Mouse (Mus musculus): ENCODE measurements around the gene Aldh9a1. TPM values are rescaled to one million over a fixed set of nuclear protein-coding genes. Genes with fewer than 3 reads are reported as not detected.
A peak's percentile ranks its signal among the peaks of the same experiment; 100 is the strongest.
"Not testable (repeated sequence)": the region's sequence is repeated elsewhere in the genome, so short reads cannot be mapped to it uniquely, and the experiment has no call there.

Aldh9a1 gene
- polyA plus RNA-seq, 1 experiment from 2014 or later: 56.9 TPM

DNA sequence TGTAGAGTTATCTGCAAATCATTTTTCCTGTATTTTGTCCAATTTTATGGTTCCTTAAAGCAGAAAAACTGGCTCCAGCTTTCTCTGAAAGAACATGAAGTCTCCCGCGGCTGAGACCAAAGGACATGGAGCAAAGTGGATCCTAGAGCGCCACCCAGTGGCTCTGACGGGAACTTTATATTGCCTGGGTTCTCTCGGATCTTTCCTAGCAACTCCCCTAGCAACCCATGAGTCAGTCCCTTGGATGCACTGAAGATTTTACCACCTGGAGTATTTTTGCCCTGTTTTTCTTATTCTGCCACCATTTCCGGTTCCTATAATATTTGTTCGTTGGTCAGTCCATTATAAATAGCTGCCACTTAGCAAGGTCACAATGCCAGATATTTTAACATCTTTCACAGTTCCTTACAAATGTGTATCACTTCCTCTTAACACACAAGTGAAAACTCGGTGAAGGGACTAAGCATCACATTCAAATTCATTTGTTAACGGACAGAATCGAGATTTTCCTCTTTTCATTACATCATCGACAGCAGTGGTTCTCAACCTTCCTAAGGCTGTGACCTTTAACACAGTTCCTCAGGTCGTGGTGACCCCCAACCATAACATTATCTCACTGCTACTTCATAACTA lies 12.2 kb upstream of the Aldh9a1 start:
- peak; percentile 89 for DNase-seq (ENCODE audit: low spot score)
- H3K27ac ChIP-seq (replicated peaks): no peak overlapping the region
- peaks cover 44% of the 10 kb centered on the region for H3K27me3 ChIP-seq (replicated peaks; ENCODE audit: low read depth, poor library complexity, severe bottlenecking)
- peaks cover 10% of the 10 kb centered on the region for H3K36me3 ChIP-seq (replicated peaks)
- peaks cover 3% of the 10 kb centered on the region; the same call in 1 of the 2 replicates for H3K4me1 ChIP-seq
- no peaks in the 10 kb centered on the region for H3K9me3 ChIP-seq
- H3K4me3 ChIP-seq: no peak overlapping the region
- WGBS: 13% methylated on average over 12 of the region's 12 CpGs

DNA sequence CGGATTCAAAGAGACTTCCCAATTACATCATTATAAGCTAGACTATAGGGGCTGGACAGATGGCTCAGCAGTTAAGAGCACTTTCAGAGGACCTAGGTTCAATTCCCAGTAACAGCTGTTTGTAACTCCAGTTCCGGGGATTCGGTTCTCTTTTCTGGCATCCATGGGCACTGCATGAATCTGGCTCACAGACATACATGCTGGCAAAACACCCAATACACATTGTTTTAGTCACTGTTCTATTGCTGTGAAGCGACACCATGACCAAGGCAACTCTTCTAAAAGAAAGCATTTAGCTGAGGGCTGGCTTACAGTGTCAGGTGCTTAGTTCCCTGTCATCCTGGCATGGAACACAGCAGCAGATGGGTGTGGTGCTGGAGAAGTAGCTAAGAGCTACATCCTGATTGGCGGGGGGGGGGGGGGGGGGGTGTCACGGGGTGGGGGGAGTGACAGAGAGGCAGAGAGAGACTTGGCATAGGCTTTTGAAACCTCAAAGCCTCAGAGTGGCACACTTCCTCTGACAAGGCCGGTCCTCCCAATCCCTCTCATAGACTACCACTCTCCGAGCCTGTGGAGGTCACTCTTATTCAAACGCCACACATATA lies 10.5 kb upstream of the Aldh9a1 start:
- H3K4me3 ChIP-seq: no peak overlapping the region
- WGBS: 74% methylated on average over 9 of the region's 9 CpGs

DNA sequence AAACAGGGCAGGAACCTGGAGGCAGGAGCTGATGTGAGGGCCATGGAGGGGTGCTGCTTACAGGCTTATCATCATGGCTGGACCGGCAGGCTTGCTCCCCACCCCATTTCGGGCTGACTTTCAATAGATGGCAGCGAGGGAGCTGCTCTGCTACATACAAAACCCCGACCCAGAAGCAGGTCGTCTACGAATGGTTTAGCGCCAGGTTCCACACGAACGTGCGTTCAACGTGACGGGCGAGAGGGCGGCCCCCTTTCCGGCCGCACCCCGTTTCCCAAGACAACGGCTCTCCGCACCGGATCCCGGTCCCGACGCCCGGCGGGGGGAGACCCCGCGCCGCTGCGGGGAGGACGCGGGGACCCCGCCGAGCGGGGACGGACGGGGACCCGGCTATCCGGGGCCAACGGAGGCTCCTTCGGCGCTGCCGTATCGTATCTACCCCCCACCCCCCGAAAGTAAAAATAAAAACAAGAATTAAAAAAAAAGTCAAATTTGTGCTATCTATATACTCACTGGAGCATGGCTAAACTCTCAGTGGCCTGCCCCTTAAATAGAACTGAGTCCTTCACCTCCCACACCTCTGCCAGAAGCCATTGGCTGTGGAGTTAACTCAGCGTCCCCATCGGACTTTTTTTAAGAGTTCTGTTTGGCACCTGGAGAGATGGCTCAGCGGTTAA lies 9.5 kb upstream of the Aldh9a1 start:
- Histone ChIP-seq H3K27me3 (replicated peaks; ENCODE audit: low read depth, poor library complexity, severe bottlenecking) (peaks cover 44% of the 10 kb centered on the region), H3K4me3 (peak overlapping the region; percentile 61), H3K36me3 (replicated peaks) (no peaks in the 10 kb centered on the region), H3K27ac (replicated peaks) (no peak overlapping the region), H3K9me3 (no peaks in the 10 kb centered on the region), H3K4me1 (peaks cover 3% of the 10 kb centered on the region; the same call in 1 of the 2 replicates)
- WGBS: 4% methylated on average over 47 of the region's 47 CpGs
- DNase-seq (ENCODE audit: low spot score): peak; percentile 28

More for the DNA sequence above, 10.5 kb upstream of the Aldh9a1 start:
- peaks cover 3% of the 10 kb centered on the region; the same call in 1 of the 2 replicates for H3K4me1 ChIP-seq
- no peak overlapping the region for H3K27ac ChIP-seq (replicated peaks)
- H3K36me3 ChIP-seq (replicated peaks): peaks cover 2% of the 10 kb centered on the region; the same call in 1 of the 2 replicates
- H3K27me3 ChIP-seq (replicated peaks; ENCODE audit: low read depth, poor library complexity, severe bottlenecking): peaks cover 44% of the 10 kb centered on the region
- H3K9me3 ChIP-seq: no peaks in the 10 kb centered on the region
- DNase-seq (ENCODE audit: low spot score): no peak

DNA sequence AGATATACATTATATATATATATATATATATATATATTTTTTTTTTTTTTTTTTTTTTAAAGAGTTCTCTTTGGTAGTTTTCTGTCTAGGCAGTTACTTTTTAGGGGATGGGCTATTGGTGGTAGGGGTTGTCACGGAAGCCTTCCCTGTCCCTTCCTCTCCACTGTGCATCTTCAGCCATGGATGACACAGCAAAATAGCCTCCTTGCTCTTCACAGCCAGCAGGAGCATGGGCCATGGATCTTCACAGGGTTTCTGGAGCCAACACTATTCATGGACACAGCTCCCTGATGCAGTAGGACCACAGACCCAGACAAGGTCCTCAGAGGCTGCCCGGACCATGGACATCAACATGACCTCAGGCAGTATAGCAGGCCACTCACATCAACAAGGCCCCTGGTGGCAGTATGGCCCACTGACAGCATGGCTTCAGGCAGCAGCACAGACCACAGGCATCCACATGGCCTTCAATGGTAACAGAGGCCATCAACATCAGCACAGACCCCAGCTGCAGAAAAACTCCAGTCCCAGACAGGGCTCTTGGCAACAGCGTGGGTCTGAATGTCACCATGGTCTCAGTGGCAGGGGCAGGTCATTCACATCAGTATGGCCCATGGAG lies 8.8 kb upstream of the Aldh9a1 start:
- Histone ChIP-seq H3K4me1 (peaks cover 3% of the 10 kb centered on the region; the same call in 1 of the 2 replicates), H3K27me3 (replicated peaks; ENCODE audit: low read depth, poor library complexity, severe bottlenecking) (peaks cover 44% of the 10 kb centered on the region), H3K9me3 (no peaks in the 10 kb centered on the region), H3K36me3 (replicated peaks) (no peaks in the 10 kb centered on the region), H3K4me3 (no peak overlapping the region), H3K27ac (replicated peaks) (no peak overlapping the region)
- 90% methylated on average over 3 of the region's 3 CpGs for WGBS
- DNase-seq (ENCODE audit: low spot score): no peak

DNA sequence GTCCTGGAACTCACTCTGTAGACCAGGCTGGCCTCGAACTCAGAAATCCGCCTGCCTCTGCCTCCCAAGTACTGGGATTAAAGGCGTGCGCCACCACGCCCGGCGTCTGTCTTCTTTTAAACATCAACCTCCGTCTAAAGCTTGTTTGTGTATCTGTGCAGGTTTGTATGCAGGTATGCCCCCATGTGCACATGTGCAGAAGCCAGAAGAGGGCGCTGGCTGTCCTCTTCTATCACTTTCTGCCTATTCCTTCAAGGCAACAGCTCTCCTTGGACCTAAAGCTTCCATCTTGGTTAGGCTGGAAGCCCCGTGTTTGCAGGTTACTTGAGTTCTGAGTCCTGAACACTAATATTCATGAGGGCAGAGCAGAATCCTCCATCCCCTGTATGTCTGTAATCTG lies 7.0 kb upstream of the Aldh9a1 start:
- no peak overlapping the region for H3K27ac ChIP-seq (replicated peaks)
- WGBS: 87% methylated on average over 10 of the region's 10 CpGs
- peaks cover 3% of the 10 kb centered on the region; the same call in 1 of the 2 replicates for H3K4me1 ChIP-seq
- H3K27me3 ChIP-seq (replicated peaks; ENCODE audit: low read depth, poor library complexity, severe bottlenecking): peaks cover 36% of the 10 kb centered on the region
- H3K9me3 ChIP-seq: no peaks in the 10 kb centered on the region
- no peak for DNase-seq (ENCODE audit: low spot score)
- H3K4me3 ChIP-seq: no peak overlapping the region
- no peaks in the 10 kb centered on the region for H3K36me3 ChIP-seq (replicated peaks)

DNA sequence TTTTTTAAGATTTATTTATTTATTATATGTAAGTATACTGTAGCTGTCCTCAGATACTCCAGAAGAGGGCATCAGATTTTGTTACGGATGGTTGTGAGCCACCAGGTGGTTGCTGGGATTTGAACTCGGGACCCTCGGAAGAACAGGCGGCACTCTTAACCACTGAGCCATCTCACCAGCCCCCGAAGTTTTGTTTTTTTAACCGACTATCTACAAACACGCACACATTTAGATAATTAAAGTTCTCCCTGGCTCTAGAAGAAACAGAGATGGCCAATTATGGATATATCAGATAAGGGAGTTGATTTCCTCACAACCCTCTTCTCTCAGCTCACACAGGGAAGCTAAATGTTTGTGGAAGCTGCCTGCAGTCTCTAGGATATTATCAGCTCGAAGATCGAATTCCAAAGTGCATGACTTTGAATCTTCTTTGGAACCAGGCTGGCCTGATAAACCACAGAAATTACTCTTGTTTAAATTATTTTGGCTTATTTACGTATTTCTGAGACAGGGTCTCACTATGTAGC lies 3.7 kb upstream of the Aldh9a1 start:
- H3K4me3 ChIP-seq; H3K36me3 ChIP-seq (replicated peaks); H3K27ac ChIP-seq (replicated peaks); DNase-seq (ENCODE audit: low spot score); H3K9me3 ChIP-seq: not testable (repeated sequence)
- H3K27me3 ChIP-seq (replicated peaks; ENCODE audit: low read depth, poor library complexity, severe bottlenecking): peaks cover 12% of the 10 kb centered on the region
- peaks cover 11% of the 10 kb centered on the region for H3K4me1 ChIP-seq
- WGBS: 86% methylated on average over 10 of the region's 10 CpGs

DNA sequence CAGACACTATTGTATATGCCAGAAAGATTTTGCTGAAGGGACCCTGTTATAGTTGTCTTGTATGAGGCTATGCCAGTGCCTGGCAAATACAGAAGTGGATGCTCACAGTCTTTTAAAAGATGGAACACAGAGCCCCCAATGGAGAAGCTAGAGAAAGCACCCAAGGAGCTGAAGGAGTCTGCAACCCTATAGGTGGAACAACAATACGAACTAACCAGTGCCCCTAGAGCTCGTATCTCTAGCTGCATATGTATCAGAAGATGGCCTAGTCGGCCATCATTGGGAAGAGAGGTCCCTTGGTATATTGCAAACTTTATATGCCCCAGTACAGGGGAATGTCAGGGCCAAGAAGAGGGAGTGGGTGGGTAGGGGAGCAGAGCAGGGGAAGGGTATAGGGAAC lies 585 bp upstream of the Aldh9a1 start:
- not testable (repeated sequence) for DNase-seq (ENCODE audit: low spot score); H3K9me3 ChIP-seq; H3K27me3 ChIP-seq (replicated peaks; ENCODE audit: low read depth, poor library complexity, severe bottlenecking); H3K27ac ChIP-seq (replicated peaks); H3K36me3 ChIP-seq (replicated peaks); H3K4me3 ChIP-seq
- 65% methylated on average over 3 of the region's 3 CpGs for WGBS
- H3K4me1 ChIP-seq: peaks cover 13% of the 10 kb centered on the region

DNA sequence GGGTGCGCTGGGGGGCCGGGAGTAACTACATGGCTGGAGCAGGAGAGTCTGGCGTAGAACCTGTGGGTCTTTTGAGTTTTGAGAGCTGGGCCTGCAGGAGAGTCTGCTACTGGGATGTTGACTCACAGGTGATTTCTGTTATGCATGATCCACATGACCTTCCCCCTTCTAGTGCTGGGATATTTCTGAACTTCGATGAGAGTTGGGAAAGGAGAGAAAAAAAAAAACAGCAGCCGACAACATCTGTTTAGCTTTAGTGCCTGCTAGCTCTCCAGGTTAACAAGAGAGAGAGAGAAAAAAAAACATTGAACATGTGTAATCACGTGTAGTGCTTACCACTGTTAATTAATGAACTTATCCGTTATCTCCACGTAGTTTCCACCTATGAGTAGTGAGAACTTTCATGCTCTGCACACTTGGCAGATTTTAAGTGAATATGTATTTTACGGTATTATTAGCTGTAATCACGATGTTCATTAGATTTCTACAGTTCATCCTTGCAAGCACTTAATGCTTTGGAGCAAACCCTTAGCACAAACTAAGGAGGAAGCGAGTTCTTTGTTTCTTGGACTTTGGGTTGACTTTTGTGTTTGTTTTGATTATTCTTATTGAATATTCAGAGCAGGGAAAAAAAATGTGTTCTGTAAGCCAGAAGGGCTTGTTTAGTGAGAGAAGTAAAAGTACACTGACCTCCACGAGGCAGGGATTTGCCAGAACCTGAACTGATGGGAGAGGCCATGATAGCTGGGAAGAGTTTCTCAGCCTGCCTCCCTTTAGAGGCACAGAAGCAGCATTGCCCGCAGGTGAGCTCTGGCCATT lies 1.0 kb downstream of the Aldh9a1 start:
- Histone ChIP-seq H3K36me3 (replicated peaks) (peaks cover 24% of the 10 kb centered on the region), H3K27ac (replicated peaks) (peak overlapping the region; percentile 90), H3K9me3 (no peaks in the 10 kb centered on the region), H3K27me3 (replicated peaks; ENCODE audit: low read depth, poor library complexity, severe bottlenecking) (no peaks in the 10 kb centered on the region), H3K4me1 (peaks cover 13% of the 10 kb centered on the region), H3K4me3 (peak overlapping the region; percentile 83)
- WGBS: 26% methylated on average over 13 of the region's 13 CpGs
- DNase-seq (ENCODE audit: low spot score): no peak

DNA sequence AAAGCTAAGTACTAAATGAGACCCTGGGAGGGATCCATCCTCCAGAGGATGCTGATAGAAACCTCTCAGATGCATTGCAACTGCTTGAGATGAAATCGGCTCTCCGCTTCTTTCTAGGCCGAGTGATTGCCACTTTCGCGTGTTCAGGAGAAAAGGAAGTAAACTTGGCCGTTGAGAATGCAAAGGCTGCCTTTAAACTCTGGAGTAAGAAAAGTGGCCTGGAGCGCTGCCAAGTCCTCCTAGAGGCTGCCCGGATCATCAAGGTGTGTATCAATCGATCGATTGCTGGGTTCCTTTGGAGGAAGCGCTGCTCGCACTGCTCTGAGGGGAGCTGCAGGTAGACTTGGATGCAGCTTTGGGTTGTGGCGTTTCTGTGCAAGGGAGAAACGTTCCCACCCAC lies 2.6 kb downstream of the Aldh9a1 start:
- H3K27me3 ChIP-seq (replicated peaks; ENCODE audit: low read depth, poor library complexity, severe bottlenecking): no peaks in the 10 kb centered on the region
- H3K36me3 ChIP-seq (replicated peaks): peaks cover 40% of the 10 kb centered on the region
- peaks cover 13% of the 10 kb centered on the region for H3K4me1 ChIP-seq
- no peak for DNase-seq (ENCODE audit: low spot score)
- no peak overlapping the region for H3K4me3 ChIP-seq
- H3K9me3 ChIP-seq: no peaks in the 10 kb centered on the region
- no peak overlapping the region for H3K27ac ChIP-seq (replicated peaks)
- WGBS: 94% methylated on average over 14 of the region's 14 CpGs

DNA sequence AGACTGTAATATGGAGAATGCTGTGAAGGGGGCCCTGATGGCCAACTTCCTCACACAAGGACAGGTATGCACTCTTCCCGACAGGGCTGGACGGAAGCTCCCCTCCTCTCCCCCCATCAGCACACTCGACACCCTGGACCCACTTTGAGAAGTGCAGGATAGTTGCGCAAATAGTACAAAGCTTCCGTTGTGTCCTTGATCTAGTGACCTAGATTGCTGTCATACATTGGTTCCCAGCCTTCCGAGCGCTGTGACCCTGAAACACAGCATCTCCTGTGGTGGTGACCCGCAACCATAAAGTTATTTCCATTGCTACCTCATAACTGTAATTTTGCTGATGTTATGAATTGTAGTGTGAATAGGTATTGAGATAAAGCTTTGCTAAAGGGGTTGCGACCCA lies 7.6 kb downstream of the Aldh9a1 start:
- no peaks in the 10 kb centered on the region for H3K4me1 ChIP-seq
- H3K27me3 ChIP-seq (replicated peaks; ENCODE audit: low read depth, poor library complexity, severe bottlenecking): no peaks in the 10 kb centered on the region
- H3K27ac ChIP-seq (replicated peaks): no peak overlapping the region
- no peak for DNase-seq (ENCODE audit: low spot score)
- H3K4me3 ChIP-seq: no peak overlapping the region
- WGBS: 92% methylated on average over 9 of the region's 9 CpGs
- no peaks in the 10 kb centered on the region for H3K9me3 ChIP-seq
- H3K36me3 ChIP-seq (replicated peaks): peaks cover 78% of the 10 kb centered on the region

DNA sequence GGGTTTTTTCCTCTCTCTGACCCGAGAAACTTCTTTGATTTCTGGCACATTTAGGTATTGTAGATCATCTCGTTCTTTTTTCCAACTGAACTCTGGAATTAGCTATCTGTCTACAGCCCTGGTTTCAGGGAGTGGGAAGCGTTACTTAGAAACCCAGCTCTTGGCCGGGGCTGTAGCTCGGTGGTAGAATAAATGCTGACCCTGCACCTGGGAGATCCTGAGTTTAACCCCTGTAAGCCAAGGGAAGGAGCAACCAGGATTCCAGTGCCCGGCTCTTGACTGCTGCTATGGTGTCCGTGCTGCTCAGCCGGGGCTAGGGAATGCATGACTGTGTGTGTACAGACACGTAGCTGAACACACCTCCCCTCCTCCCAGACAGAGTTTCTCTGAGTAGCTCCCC lies 8.9 kb downstream of the Aldh9a1 start:
- H3K36me3 ChIP-seq (replicated peaks): peaks cover 81% of the 10 kb centered on the region
- 88% methylated on average over 9 of the region's 9 CpGs for WGBS
- no peaks in the 10 kb centered on the region for H3K27me3 ChIP-seq (replicated peaks; ENCODE audit: low read depth, poor library complexity, severe bottlenecking)
- H3K4me3 ChIP-seq: no peak overlapping the region
- H3K27ac ChIP-seq (replicated peaks): no peak overlapping the region
- no peaks in the 10 kb centered on the region for H3K9me3 ChIP-seq
- no peak for DNase-seq (ENCODE audit: low spot score)
- H3K4me1 ChIP-seq: no peaks in the 10 kb centered on the region

DNA sequence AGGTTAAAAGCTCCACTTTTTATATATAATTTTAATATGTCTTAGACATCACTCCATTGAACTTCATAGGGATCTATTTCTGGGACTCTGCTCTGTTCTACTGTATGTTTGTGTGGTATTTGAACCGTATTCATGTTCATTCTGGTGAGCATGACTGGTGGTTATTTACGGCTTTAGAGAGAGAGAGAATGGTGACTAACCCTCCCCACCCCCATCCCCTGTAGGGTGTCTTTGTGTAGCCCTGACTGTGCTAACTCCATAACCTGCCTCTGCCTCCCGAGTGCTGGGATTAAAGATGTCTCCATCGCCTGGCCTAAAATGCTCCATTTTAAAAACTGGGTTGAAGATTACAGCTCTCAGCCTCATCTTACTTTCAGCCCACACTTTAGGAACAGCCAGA lies 10.5 kb downstream of the Aldh9a1 start:
- H3K27ac ChIP-seq (replicated peaks): no peak overlapping the region
- H3K4me1 ChIP-seq: no peaks in the 10 kb centered on the region
- peaks cover 80% of the 10 kb centered on the region for H3K36me3 ChIP-seq (replicated peaks)
- H3K4me3 ChIP-seq: no peak overlapping the region
- WGBS: 82% methylated on average over 4 of the region's 4 CpGs
- H3K9me3 ChIP-seq: no peaks in the 10 kb centered on the region
- DNase-seq (ENCODE audit: low spot score): no peak
- no peaks in the 10 kb centered on the region for H3K27me3 ChIP-seq (replicated peaks; ENCODE audit: low read depth, poor library complexity, severe bottlenecking)

Data from embryonic facial prominence, embryonic 10.5 days (tissue).